Comparison of ENCODE assay signal across 8 mouse cellular contexts in the genomic region with DNA sequence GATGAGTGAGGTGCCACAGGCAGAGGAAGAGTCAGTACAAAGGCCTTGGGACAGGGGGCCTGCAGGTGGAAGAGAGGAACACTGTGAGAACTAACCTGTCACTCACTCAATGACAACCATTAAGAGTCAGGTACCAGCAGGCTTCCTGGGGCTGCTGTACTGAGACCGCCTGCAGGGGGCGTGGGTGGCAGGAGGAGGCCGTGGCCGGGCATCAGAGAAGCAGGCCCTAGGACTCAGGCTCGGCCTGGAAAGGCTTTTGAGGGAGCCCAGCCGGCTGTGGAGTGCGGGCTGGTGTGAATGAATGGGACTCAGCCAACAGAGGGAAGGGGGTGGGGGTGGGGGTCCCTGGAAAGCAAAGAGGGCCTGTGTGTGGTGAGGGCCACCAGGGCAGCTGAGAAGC.
DNase-seq lines count a peak whose midpoint lies in the region; ATAC-seq and TF ChIP-seq lines count a peak whose summit lies in the region.

No protein-coding gene starts in this region.

- no peak overlapping the region for H3K4me2 ChIP-seq in liver, embryonic 12.5 days

- H3K27me3 ChIP-seq in kidney, adult 2 months (replicated peaks; ENCODE audit: control insufficient read depth, insufficient read depth, low read length), result no peaks in the 10 kb centered on the region
- H3K27me3 ChIP-seq in liver, embryonic 12.5 days (replicated peaks), result peaks cover 46% of the 10 kb centered on the region

- TF ChIP-seq POLR2A in kidney, adult 2 months (IDR thresholded peaks at IDR 0.05; ENCODE audit: low read depth, low read length), result no peak

- no peaks in the 10 kb centered on the region for H3K9me3 ChIP-seq in liver, embryonic 12.5 days (replicated peaks)

- WGBS in kidney, adult 2 months, result 51% methylated on average over 7 of the region's 7 CpGs
- WGBS in liver, embryonic 12.5 days (ENCODE audit: insufficient replicate concordance), result 12% methylated on average over 7 of the region's 7 CpGs

- no peak for DNase-seq in kidney, adult 2 months
- no peak for DNase-seq in kidney, adult 11 months
- DNase-seq in NIH3T3 (ENCODE audit: low read depth), result peak; percentile 19
- DNase-seq in neural tube, embryonic 10.5 days (ENCODE audit: extremely low spot score, low spot score), result peak; percentile 51
- no peak for DNase-seq in layer of hippocampus, postnatal 36 days

- H3K4me3 ChIP-seq in kidney, adult 2 months (ENCODE audit: insufficient read depth, low read depth, low read length), result no peak overlapping the region
- H3K4me3 ChIP-seq in liver, embryonic 12.5 days, result no peak overlapping the region

- 0 out of 2 replicates have a peak, but pooled peaks have one; percentile 26 for ATAC-seq in erythroid progenitor cell, adult 5-6 weeks (replicated peaks; ENCODE audit: low FRiP score, poor library complexity, severe bottlenecking)
- ATAC-seq in liver, embryonic 12.5 days, result no peak
- ATAC-seq in activated CD4-positive, CD25-positive, alpha-beta regulatory T cell, adult 4 months, result no peak

- TF ChIP-seq CTCF in kidney, adult 2 months (conservative IDR thresholded peaks at IDR 0.05; ENCODE audit: insufficient read depth, insufficient read length, low read depth, low read length), result peak; percentile 47

- H3K4me1 ChIP-seq in kidney, adult 2 months (ENCODE audit: control insufficient read depth, insufficient read depth, low read length), result no peaks in the 10 kb centered on the region
- peaks cover 74% of the 10 kb centered on the region for H3K4me1 ChIP-seq in liver, embryonic 12.5 days

- no peaks in the 10 kb centered on the region for H3K36me3 ChIP-seq in kidney, adult 2 months (ENCODE audit: control insufficient read depth, insufficient read depth, low read length)
- no peaks in the 10 kb centered on the region for H3K36me3 ChIP-seq in liver, embryonic 12.5 days

- H3K27ac ChIP-seq in kidney, adult 2 months (ENCODE audit: insufficient read depth, low read depth, low read length), result no peak overlapping the region
- H3K27ac ChIP-seq in liver, embryonic 12.5 days, result no peak overlapping the region

- peak overlapping the region; percentile 36; the same call in 1 of the 2 replicates for H3K9ac ChIP-seq in liver, embryonic 12.5 days

Comparison
In these comparisons a context has a peak if more than half of its experiments do, and no peak if none do; other contexts are left out.
1. DNase-seq: peak in NIH3T3 (single experiment) and neural tube, embryonic 10.5 days (single experiment); none in kidney, adult 2 months (single experiment), kidney, adult 11 months (single experiment) and layer of hippocampus, postnatal 36 days (0 of 2).